Mouse (Mus musculus): Measurements from ENCODE around the gene Smim4. TPM values are rescaled to one million over a fixed set of nuclear protein-coding genes. Genes with fewer than 3 reads are reported as not detected.
A peak's percentile ranks its signal among the peaks of the same experiment; 100 is the strongest.

Gene Smim4
- total RNA-seq, 1 experiment from 2014 or later: 75.2 TPM

DNA sequence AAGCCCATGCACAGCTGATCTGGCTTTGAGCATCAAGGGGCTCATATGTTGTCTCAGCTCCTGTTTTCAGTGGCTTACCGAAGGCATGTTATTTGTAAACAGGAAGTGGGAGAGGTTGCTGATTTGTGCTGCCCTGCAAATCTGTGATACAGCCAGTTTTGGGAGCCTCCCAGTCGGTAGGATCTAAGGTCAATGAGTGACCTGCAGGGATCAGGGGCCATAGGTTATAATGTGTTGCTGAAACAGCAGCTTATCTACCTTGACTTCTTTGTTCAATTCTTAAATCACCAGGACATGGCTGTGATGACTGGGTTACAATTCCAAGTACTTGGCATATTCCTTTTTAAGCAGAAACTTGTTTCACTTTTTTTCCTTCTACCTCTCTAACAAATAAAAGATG lies 13.2 kb downstream of the Smim4 start:
- no peak for DNase-seq

DNA sequence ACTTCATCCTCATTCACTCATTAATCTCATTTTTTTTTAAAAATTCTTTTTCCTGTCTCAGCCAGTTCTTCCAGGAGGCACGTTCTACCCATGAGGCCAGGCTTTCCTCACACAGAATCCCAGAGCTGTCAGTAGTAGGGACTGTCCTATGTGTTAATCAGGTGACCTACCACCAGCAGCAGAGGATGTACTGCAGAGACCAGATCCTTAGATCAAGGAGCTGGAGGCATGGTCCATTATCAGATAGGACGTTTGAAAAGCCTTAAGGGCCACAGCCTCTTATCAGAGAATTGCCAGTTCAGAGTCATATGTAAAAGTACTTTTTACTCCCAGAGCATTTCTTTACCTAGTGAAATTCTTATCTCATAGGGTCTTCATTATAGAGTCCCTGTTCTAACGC lies 14.7 kb downstream of the Smim4 start:
- DNase-seq: no peak

- no peak for DNase-seq
Observed at GRCm38 (mm10) chr14:31112187-31112586, 16.6 kb downstream of the Smim4 start.

- no peak for DNase-seq
Observed at GRCm38 (mm10) chr14:31110613-31111012, 18.1 kb downstream of the Smim4 start.

DNA sequence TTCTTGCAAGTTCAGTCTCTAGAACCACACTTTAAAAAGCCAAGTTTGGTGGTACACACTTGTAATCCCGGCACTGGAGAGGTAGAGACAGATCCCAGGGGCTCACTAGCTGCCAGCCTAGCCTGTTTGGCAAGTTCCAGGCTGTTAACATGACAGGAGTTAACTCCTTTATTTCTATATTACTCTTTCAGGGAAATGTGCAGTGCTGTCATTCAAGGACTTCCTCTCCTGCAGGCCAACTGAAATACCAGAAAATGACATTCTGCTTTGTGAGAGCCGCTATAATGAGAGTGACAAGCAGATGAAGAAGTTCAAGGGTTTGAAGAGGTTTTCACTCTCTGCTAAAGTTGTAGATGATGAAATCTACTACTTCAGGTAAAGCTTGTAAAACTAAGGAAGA lies 23.6 kb downstream of the Smim4 start:
- no peak for DNase-seq

- DNase-seq: no peak
Observed at GRCm38 (mm10) chr14:31089918-31090317, 38.8 kb downstream of the Smim4 start.

DNA sequence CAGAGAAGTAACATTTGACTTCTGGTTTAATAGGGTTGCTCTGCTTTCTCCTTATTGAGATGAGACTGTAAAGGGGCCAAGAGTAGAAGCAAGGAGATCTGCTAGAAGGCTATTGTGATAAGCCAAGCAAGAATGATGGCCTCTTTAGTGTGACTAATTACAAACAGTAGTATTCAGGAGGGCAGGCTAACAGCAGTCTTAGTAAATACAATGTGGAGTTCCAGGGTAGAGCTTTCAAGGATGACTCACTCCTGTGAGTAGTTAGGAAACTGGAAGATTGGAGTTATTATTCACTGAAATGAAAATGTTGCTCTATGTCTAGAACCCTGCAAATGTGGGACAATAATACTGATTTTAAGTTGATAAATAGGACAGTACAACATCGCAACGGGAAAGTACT lies 40.2 kb downstream of the Smim4 start:
- no peak for DNase-seq

GRCm38 (mm10) chr14:31087433-31087832 lies 41.3 kb downstream of the Smim4 start:
- DNase-seq: no peak

DNA sequence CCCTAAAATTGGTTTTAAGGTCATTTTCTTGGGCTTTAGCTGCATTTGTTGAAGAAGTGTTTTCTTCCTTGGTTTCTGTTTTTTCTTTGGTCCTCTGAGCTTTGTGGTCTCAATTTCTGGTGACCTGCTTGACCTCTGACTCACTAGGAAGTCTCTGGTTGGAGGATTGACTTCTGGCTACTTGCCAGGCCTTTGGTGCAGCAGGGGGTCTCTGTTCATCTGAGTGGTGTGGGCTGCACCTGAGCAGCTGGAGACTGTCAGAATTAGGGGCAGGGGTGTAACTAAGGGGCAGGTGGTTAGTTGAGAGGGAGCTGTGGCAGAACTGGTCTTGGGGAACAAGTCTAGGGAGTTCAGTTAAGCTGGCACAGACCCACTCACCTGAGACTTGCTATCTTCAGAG lies 47.6 kb downstream of the Smim4 start:
- DNase-seq: no peak

- DNase-seq: no peak
Observed at GRCm38 (mm10) chr14:31079313-31080028, 49.3 kb downstream of the Smim4 start.

GRCm38 (mm10) chr14:31078597-31079208 lies 50.1 kb downstream of the Smim4 start:
- DNase-seq: no peak

DNA sequence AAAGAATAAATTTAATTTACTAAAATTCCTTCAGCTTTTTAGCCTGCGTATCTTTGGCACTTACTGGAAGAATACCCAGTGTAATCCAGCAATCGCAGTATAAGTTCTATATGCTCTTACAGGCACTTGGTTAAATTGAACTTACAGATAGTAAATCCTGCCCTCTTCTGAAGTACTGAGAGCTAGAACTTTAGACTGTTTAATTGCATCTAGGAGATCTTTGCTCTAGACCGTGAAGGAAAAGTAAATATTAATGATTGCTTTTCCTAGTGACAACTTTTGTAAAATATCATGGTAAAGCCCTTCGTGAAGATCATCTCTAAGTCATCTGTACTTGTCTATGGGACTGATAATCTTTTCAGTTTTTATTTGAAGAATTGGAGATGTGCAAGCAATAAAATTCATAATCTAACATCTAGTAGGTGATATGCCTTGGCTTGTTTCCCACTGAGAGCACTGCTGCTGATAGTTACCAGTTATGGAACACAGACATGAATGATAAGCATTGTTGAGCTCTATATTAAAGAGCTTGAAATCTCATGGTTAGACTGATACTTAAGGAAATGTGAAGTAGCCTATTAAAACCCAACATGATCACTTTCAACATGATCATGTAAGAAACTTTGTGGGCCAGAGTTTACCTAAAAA lies 59.5 kb downstream of the Smim4 start:
- DNase-seq: no peak

- DNase-seq: peak; percentile 39
Observed at GRCm38 (mm10) chr14:31062277-31062676, 66.5 kb downstream of the Smim4 start.

- DNase-seq: no peak
Observed at GRCm38 (mm10) chr14:31045817-31046216, 82.9 kb downstream of the Smim4 start.

DNA sequence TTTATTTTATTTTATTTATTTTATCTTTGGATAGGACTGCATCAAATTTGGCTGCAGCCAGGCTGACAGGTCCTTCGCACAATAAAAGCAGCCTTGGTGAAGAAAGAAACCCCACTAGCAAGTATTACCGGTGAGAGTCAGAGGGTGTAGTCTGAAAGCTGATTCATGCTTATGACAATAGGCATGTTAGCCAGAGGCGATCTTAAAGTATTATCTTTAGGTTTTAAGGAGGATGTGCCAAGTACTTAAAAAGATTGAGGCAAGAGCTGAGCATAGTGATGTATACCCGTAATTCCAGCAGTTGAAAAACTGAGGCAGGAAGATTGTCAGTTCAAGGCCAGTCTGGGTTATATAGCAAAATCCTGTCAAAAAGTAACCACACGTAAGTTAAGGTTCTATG lies 83.5 kb downstream of the Smim4 start:
- no peak for DNase-seq

Other genes with a start within 250 kb of the Smim4 start
- 4.4 and 6.2 TPM in 2 replicates for gene Mustn1, start 249.8 kb downstream of the Smim4 start, total RNA-seq (2021)
- gene Itih4, start 242.5 kb downstream of the Smim4 start, total RNA-seq (2021): 17.0 and 261 TPM in 2 replicates
- 7.8 and 111 TPM in 2 replicates for gene Itih3, start 205.2 kb downstream of the Smim4 start, total RNA-seq (2021)
- gene Itih1, start 185.7 kb downstream of the Smim4 start, total RNA-seq (2021): 4.1 and 73.6 TPM in 2 replicates
- gene Nek4, start 177.6 kb downstream of the Smim4 start, total RNA-seq (2021): 9.4 and 12.0 TPM in 2 replicates
- 35.3 and 42.0 TPM in 2 replicates for gene Glt8d1, start 127.6 kb downstream of the Smim4 start, total RNA-seq (2021)
- 221 and 225 TPM in 2 replicates for gene Spcs1, start 127.3 kb downstream of the Smim4 start, total RNA-seq (2021)
- 59.7 and 59.9 TPM in 2 replicates for gene Pbrm1, start 109.8 kb downstream of the Smim4 start, total RNA-seq (2021)
- 87.7 and 93.9 TPM in 2 replicates for gene Gnl3, start 109.8 kb downstream of the Smim4 start, total RNA-seq (2021)
- 48.5 and 57.7 TPM in 2 replicates for gene Nt5dc2, start 2.1 kb upstream of the Smim4 start, total RNA-seq (2021)
- gene Stab1, start 39.7 kb upstream of the Smim4 start, total RNA-seq (2021): 74.4 and 78.6 TPM in 2 replicates
- 0.67 and 1.3 TPM in 2 replicates for gene Tnnc1, start 79.4 kb upstream of the Smim4 start, total RNA-seq (2021)
- gene Nisch, start 88.0 kb upstream of the Smim4 start, total RNA-seq (2021): 269 and 295 TPM in 2 replicates
- 10.9 and 13.9 TPM in 2 replicates for gene Sema3g, start 88.9 kb upstream of the Smim4 start, total RNA-seq (2021)
- gene Phf7, start 122.4 kb upstream of the Smim4 start, total RNA-seq (2021): 6.8 and 9.6 TPM in 2 replicates
- 58.5 and 62.4 TPM in 2 replicates for gene Bap1, start 122.5 kb upstream of the Smim4 start, total RNA-seq (2021)
- gene Dnah1, start 194.9 kb upstream of the Smim4 start, total RNA-seq (2021): 1.0 and 1.2 TPM in 2 replicates
- 36.8 and 41.2 TPM in 2 replicates for gene Capn7, start 207.7 kb upstream of the Smim4 start, total RNA-seq (2021)